Mouse (Mus musculus): ENCODE measurements around the gene Eps15. TPM values are rescaled to one million over a fixed set of nuclear protein-coding genes. Genes with fewer than 3 reads are reported as not detected.

Gene Eps15
- polyA plus RNA-seq, 1 experiment from 2014 or later, result 34.4 TPM

DNA sequence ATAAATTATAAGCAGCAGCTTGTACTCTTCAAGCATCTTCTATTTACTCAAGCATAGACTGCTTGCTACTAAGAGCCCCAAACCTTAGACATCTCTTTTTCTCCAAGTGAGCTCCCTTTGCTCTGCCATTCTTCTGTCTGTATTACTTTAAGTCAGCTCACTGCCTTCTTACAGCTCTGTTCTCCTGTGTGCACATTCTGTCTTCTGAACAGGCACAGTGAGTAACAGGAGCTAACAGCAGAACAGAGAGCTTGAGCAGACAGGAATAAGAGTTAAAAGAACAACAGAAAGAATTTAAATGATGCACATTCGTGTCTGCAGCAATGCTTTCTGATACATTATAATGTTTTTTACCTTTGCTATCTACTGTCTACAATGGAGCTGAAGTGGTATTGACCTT, 61.2 kb downstream of the Eps15 start:
- WGBS (ENCODE audit: insufficient replicate concordance), result 72% methylated on average over 1 of the region's 1 CpGs
- Histone ChIP-seq H3K9ac (no peak overlapping the region), H3K27me3 (no peaks in the 10 kb centered on the region), H3K9me3 (replicated peaks) (no peaks in the 10 kb centered on the region), H3K4me3 (replicated peaks) (no peak overlapping the region), H3K4me1 (replicated peaks) (no peaks in the 10 kb centered on the region), H3K36me3 (replicated peaks) (peaks cover 16% of the 10 kb centered on the region), H3K4me2 (no peak overlapping the region), H3K27ac (replicated peaks) (no peak overlapping the region)
- no peak for ATAC-seq (ENCODE audit: insufficient read depth)

DNA sequence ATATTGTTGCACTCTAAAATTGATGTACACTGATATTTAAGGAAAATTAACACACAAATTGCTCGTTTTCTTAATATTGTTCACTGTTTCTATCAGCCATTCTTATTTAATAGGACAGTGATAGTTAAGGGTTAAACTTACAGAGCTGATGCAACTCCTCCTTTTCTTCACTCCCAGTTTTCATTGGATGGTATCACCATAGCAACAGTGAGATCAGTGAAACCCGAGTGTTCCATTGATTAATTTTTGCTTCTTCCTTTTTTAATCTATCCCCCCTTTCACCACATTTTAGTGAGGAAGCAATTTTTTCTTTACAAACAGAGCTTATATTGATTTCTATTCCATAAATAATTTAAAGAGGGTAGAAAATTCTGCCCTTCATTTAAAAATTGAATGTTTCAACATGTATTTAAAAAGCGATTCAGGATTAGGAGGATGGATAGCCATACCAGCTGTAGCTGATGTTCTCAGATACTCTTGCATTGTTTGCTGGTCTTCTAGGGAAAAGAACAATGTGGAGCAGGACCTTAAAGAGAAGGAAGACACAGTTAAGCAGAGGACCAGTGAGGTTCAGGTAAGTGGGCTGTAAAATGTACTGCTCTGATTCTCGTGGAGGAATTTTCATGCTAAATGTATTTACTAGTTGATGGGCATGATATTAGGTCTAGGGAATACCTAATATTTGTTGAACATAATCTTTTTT, 62.9 kb downstream of the Eps15 start:
- Histone ChIP-seq H3K27me3 (no peaks in the 10 kb centered on the region), H3K9ac (no peak overlapping the region), H3K9me3 (replicated peaks) (no peaks in the 10 kb centered on the region), H3K36me3 (replicated peaks) (peaks cover 12% of the 10 kb centered on the region), H3K4me2 (no peak overlapping the region), H3K27ac (replicated peaks) (no peak overlapping the region), H3K4me1 (replicated peaks) (no peaks in the 10 kb centered on the region), H3K4me3 (replicated peaks) (no peak overlapping the region)
- no peak for ATAC-seq (ENCODE audit: insufficient read depth)
- WGBS (ENCODE audit: insufficient replicate concordance), result 67% methylated on average over 4 of the region's 4 CpGs

DNA sequence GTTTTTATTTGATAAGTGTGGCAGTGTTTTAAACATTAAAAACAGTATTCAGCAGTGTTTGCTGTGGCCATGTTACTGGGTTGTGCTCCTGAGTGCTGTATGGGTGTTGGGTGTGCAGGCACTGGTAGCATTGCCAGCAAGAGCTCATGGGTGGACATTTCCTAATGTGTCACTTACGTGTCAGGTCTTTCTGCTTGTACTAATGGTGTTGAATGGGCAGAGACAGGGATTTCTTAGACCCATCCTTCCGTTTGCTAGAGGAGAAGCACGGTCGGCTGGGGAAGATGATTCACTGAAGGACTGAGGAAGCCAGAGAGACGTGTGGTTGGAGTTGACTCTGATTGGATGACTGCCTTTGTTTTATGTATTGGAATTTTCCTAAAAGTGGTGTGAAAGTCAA, 63.8 kb downstream of the Eps15 start:
- Histone ChIP-seq H3K9me3 (replicated peaks) (no peaks in the 10 kb centered on the region), H3K4me1 (replicated peaks) (no peaks in the 10 kb centered on the region), H3K27me3 (no peaks in the 10 kb centered on the region), H3K9ac (no peak overlapping the region), H3K27ac (replicated peaks) (no peak overlapping the region), H3K36me3 (replicated peaks) (0 out of 2 replicates have a peak, but pooled peaks cover 7% of the 10 kb centered on the region), H3K4me3 (replicated peaks) (no peak overlapping the region), H3K4me2 (no peak overlapping the region)
- 81% methylated on average over 5 of the region's 5 CpGs for WGBS (ENCODE audit: insufficient replicate concordance)
- ATAC-seq (ENCODE audit: insufficient read depth), result no peak

DNA sequence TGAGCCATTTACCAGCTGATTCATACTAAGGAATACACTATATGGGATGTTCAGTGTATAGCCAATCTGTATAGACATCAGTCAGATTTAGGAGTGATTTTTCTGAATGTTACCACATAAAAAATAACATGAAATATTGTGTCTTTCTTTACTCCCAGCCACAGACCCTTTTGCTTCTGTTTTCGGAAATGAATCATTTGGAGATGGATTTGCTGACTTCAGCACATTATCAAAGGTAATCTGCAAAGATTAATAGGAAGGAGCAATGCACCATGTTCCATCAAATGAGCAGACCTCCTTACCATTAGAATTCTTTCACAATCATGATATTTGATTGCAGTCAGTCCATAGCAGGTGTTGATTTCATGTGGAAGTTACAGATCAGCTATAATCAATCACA, 98.0 kb downstream of the Eps15 start:
- Histone ChIP-seq H3K4me1 (replicated peaks) (no peaks in the 10 kb centered on the region), H3K9ac (no peak overlapping the region), H3K36me3 (replicated peaks) (peaks cover 74% of the 10 kb centered on the region), H3K27me3 (no peaks in the 10 kb centered on the region), H3K4me3 (replicated peaks) (no peak overlapping the region), H3K4me2 (no peak overlapping the region), H3K27ac (replicated peaks) (no peak overlapping the region), H3K9me3 (replicated peaks) (no peaks in the 10 kb centered on the region)
- no peak for ATAC-seq (ENCODE audit: insufficient read depth)
- 82% methylated on average over 1 of the region's 1 CpGs for WGBS (ENCODE audit: insufficient replicate concordance)

DNA sequence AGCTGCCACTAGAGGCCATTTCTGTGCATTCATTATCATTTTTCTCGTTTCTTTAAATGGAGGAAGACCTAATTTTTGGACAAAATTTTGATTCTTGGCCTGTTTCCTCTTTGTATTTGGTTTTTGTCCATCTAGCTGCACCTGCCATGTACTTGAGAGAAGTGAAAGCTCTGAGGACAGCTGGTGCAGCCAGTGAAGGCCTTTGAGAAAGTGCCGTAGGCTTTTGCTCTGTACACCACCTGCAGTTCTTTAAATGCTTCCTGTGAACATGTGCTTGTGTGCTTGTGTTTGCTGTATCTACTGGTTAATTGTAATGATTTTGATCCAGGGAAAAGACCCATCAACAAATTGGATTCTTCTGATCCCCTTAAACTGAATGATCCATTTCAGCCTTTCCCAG, 102.4 kb downstream of the Eps15 start:
- WGBS (ENCODE audit: insufficient replicate concordance), result 83% methylated on average over 2 of the region's 2 CpGs
- Histone ChIP-seq H3K36me3 (replicated peaks) (peaks cover 51% of the 10 kb centered on the region), H3K27me3 (no peaks in the 10 kb centered on the region), H3K4me2 (no peak overlapping the region), H3K27ac (replicated peaks) (no peak overlapping the region), H3K9me3 (replicated peaks) (no peaks in the 10 kb centered on the region), H3K4me1 (replicated peaks) (no peaks in the 10 kb centered on the region), H3K9ac (no peak overlapping the region), H3K4me3 (replicated peaks) (no peak overlapping the region)
- ATAC-seq (ENCODE audit: insufficient read depth), result no peak

DNA sequence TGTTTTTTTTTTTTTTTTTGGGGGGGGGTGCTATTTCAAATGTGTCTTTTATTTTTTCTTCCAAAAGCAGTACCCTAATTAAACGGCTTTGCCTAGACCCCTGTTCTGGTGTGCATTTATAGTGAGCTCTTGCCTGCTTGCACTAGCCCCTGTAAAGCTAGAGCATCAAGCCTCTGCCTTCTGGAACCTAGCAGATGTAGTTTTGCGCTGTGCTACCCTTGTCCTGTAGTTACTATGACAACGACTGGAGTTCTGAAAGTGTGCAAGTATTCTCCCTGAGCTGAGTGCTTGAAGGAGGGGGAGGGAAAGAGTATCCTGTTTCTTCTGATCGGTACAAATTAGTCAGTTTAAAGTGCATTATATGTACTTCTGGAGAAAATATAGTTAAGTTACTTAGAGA, 105.5 kb downstream of the Eps15 start:
- no peaks in the 10 kb centered on the region for H3K9me3 ChIP-seq (replicated peaks)
- H3K27me3 ChIP-seq, result no peaks in the 10 kb centered on the region

DNA sequence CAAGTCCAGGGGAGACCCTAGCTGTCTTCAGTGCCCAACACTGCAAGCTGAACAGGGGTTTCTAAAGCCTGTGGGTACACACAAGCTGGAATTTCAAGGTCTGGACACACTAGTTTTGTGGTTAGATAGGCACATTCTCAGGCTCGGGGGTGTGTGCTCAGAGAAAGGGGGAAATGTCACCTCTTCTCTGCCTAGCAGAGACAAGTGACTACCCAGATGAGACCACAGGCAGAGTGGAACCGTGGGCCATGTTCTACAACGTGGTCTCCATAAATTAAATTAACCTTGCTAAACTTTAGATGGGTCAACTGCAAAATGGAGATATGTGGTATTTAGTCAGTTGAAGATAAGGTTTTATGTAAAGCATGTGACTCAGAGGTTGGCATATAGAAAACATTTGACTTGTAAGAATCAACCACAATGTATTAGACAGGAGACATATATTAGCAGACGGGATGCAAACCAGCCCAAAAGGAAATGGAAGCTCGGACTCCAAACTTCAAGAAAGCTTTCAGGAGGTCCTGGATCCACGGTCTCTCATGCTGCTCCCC, 113.2 kb downstream of the Eps15 start:
- Histone ChIP-seq H3K4me2 (peak overlapping the region; percentile 67), H3K4me1 (replicated peaks) (peaks cover 23% of the 10 kb centered on the region), H3K9me3 (replicated peaks) (no peaks in the 10 kb centered on the region), H3K9ac (no peak overlapping the region), H3K4me3 (replicated peaks) (no peak overlapping the region), H3K27me3 (peaks cover 10% of the 10 kb centered on the region), H3K27ac (replicated peaks) (peak overlapping the region; percentile 1; the same call in 1 of the 2 replicates), H3K36me3 (replicated peaks) (peaks cover 11% of the 10 kb centered on the region; the same call in 1 of the 2 replicates)
- no peak for ATAC-seq (ENCODE audit: insufficient read depth)
- WGBS (ENCODE audit: insufficient replicate concordance), result 29% methylated on average over 6 of the region's 6 CpGs

More for the DNA sequence above, 105.5 kb downstream of the Eps15 start:
- Histone ChIP-seq H3K36me3 (replicated peaks) (peaks cover 42% of the 10 kb centered on the region), H3K9ac (no peak overlapping the region), H3K27ac (replicated peaks) (no peak overlapping the region), H3K4me3 (replicated peaks) (no peak overlapping the region), H3K4me1 (replicated peaks) (no peaks in the 10 kb centered on the region), H3K4me2 (no peak overlapping the region)
- no peak for ATAC-seq (ENCODE audit: insufficient read depth)
- 77% methylated on average over 4 of the region's 4 CpGs for WGBS (ENCODE audit: insufficient replicate concordance)

DNA sequence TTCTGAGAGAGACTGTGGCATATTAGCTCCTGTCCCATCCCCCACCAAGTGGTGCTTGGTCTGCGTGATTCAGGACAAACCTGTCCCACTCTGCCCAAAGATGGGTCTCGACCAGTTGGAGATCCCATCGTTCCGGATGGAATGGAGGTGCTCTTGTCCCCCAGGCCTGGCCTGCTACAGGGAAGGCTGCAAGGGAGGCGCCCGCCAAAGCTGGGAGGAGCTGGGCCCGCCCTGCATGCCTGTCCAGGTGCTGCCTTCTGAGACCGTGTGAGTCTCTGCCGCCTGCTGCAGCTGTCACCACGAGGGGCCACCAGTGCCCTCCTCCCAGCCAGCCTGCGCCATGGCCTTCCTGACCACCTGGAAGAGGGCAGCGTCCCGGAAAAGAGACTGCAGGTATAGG, 113.8 kb downstream of the Eps15 start:
- Histone ChIP-seq H3K4me2 (peak overlapping the region; percentile 67), H3K9ac (peak overlapping the region; percentile 31; the same call in 1 of the 2 replicates), H3K9me3 (replicated peaks) (no peaks in the 10 kb centered on the region), H3K27ac (replicated peaks) (0 out of 2 replicates have a peak overlapping the region, but pooled peaks have one; percentile 1), H3K4me1 (replicated peaks) (peaks cover 23% of the 10 kb centered on the region), H3K27me3 (peaks cover 10% of the 10 kb centered on the region), H3K36me3 (replicated peaks) (peaks cover 8% of the 10 kb centered on the region; the same call in 1 of the 2 replicates), H3K4me3 (replicated peaks) (peak overlapping the region; percentile 27)
- 10% methylated on average over 13 of the region's 13 CpGs for WGBS (ENCODE audit: insufficient replicate concordance)
- ATAC-seq (ENCODE audit: insufficient read depth), result peak; percentile 83

DNA sequence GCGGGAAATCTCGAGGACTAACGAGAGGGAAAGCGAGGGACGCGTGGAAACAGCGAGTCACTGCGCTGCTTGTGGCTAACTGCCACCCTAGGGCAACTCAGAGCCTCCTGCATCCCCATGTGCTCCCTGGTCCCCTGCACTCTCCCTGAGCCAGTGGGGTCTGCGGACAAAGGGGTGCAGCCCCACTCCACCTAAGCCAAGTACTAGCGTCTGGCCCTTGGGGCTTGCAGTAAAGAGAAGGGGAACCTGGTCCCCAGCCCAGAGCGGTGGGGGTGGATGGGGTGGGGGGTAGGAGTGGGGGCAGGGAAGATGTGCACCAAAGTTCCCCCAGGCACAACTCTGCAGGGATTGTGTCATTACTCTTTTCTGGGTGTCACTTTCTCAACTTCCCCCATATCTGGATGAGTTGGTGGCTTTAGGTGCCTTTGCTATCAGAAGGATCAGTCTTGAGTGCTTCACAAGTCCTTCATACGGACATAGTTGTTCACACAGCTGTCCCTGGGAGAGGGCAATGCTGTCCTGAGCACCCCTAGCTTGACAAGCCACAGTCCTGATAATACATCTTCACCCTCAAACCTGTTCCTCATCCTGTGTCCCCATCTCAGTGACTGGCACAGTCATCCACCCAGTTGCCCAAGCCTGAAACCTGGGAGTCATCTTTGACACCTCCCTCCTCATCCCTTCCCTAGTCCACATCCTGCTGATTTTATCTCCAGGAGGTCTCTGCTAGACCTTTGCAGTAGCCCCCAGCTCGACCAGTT, 114.4 kb downstream of the Eps15 start:
- H3K4me2 ChIP-seq, result peak overlapping the region; percentile 67
- H3K9me3 ChIP-seq (replicated peaks), result no peaks in the 10 kb centered on the region
- peak overlapping the region; percentile 31; the same call in 1 of the 2 replicates for H3K9ac ChIP-seq
- ATAC-seq (ENCODE audit: insufficient read depth), result peak; percentile 35; the same call in 1 of the 2 replicates
- peaks cover 3% of the 10 kb centered on the region; the same call in 1 of the 2 replicates for H3K36me3 ChIP-seq (replicated peaks)
- peaks cover 23% of the 10 kb centered on the region for H3K4me1 ChIP-seq (replicated peaks)
- WGBS (ENCODE audit: insufficient replicate concordance), result 35% methylated on average over 13 of the region's 13 CpGs
- no peak overlapping the region for H3K27ac ChIP-seq (replicated peaks)
- peak overlapping the region; percentile 27 for H3K4me3 ChIP-seq (replicated peaks)
- H3K27me3 ChIP-seq, result peaks cover 10% of the 10 kb centered on the region

DNA sequence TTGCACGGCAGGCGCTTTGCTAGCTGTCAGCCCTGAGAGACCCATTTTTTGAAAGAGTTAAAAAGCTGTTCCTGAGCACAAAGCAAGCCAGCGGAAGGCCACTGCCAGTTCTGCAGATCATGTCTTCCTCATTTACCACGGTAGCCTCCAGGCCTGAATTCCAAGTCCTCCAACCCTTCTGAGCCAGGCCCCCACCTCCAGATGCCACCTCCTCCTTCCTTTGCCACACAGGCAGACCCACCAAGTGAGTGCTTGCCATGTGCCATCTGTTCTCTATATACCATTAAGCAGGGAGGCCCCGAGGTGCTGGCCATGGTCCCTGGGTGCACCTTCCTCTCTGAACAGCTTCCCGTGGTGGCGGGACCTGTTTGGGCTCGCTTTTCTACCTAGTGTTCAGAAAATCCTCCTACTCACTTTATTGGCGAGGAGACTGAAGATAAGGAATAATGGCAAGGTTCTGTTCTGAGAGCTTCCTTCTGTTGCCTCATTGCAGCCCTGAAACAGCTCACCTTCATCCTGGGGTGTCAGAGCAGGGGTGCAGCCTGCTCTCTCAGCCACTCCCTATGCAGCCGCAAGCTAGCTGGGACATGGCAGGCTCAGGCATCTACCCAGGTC, 120.4 kb downstream of the Eps15 start:
- Histone ChIP-seq H3K4me3 (replicated peaks) (no peak overlapping the region), H3K27me3 (peaks cover 3% of the 10 kb centered on the region; the same call in 1 of the 2 replicates), H3K9me3 (replicated peaks) (no peaks in the 10 kb centered on the region), H3K9ac (no peak overlapping the region), H3K4me2 (no peak overlapping the region), H3K4me1 (replicated peaks) (peaks cover 23% of the 10 kb centered on the region), H3K27ac (replicated peaks) (no peak overlapping the region), H3K36me3 (replicated peaks) (peaks cover 34% of the 10 kb centered on the region)
- ATAC-seq (ENCODE audit: insufficient read depth), result no peak
- 76% methylated on average over 10 of the region's 10 CpGs for WGBS (ENCODE audit: insufficient replicate concordance)
